Mouse (Mus musculus): ENCODE results near the gene Ttc39b. TPM values are rescaled to one million over a fixed set of nuclear protein-coding genes. Genes with fewer than 3 reads are reported as not detected.

Gene Ttc39b
- polyA plus RNA-seq, 2 experiments: 0.60 to 2.1 TPM

GRCm38 (mm10) chr4:83342268-83342970 lies 18.4 kb upstream of the Ttc39b start:
- Histone ChIP-seq H3K9me3 (ENCODE audit: control insufficient read depth, low read length) (no peaks in the 10 kb centered on the region), H3K9ac (replicated peaks) (no peak overlapping the region), H3K36me3 (replicated peaks; ENCODE audit: control insufficient read depth, insufficient read depth, low read depth) (no peaks in the 10 kb centered on the region), H3K4me2 (ENCODE audit: low read depth) (no peak overlapping the region), H3K4me3 (ENCODE audit: insufficient read depth in 1 of 2, low read depth in 2 of 2, low read length in 2 of 2) (no peak overlapping the region), H3K27ac (no peak overlapping the region), H3K4me1 (replicated peaks; ENCODE audit: control insufficient read depth in 2 of 2, insufficient read depth in 2 of 2, low read length in 1 of 2) (no peaks in the 10 kb centered on the region), H3K27me3 (ENCODE audit: control insufficient read depth, insufficient read depth, low read length) (no peaks in the 10 kb centered on the region)
- ATAC-seq (ENCODE audit: insufficient read depth): no peak
- no peak for DNase-seq (ENCODE audit: low read depth in 3 of 3, low spot score in 3 of 3)
- no peak for TF ChIP-seq CTCF (IDR thresholded peaks at IDR 0.05; ENCODE audit: low read depth)
- TF ChIP-seq EP300 (IDR thresholded peaks at IDR 0.05; ENCODE audit: low read depth): no peak
- WGBS (ENCODE audit: insufficient replicate concordance): 35% methylated on average over 14 of the region's 14 CpGs

DNA sequence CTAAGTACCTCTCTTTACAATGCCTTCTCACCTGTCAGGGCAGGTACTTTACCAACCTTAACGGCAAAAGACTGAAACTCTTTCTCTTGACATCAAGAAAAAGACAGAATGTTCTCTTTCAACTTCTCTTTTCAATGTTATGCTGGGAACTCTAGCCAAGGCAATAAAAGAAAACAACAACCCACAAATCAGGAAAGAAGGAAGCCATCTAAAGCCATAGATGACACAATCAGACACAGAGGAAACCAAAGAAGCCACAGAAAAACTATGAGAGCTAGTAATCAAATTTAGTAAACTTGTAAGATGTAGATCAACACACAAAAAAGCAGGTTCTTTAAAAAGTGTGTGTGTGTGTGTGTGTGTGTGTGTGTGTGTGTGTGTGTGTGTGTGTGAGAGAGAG lies 15.3 kb upstream of the Ttc39b start:
- Histone ChIP-seq H3K9ac (replicated peaks) (no peak overlapping the region), H3K4me1 (replicated peaks; ENCODE audit: control insufficient read depth in 2 of 2, insufficient read depth in 2 of 2, low read length in 1 of 2) (no peaks in the 10 kb centered on the region), H3K27me3 (ENCODE audit: control insufficient read depth, insufficient read depth, low read length) (no peaks in the 10 kb centered on the region), H3K27ac (no peak overlapping the region), H3K4me2 (ENCODE audit: low read depth) (no peak overlapping the region), H3K4me3 (ENCODE audit: insufficient read depth in 1 of 2, low read depth in 2 of 2, low read length in 2 of 2) (no peak overlapping the region), H3K9me3 (ENCODE audit: control insufficient read depth, low read length) (no peaks in the 10 kb centered on the region), H3K36me3 (replicated peaks; ENCODE audit: control insufficient read depth, insufficient read depth, low read depth) (no peaks in the 10 kb centered on the region)
- no peak for DNase-seq (ENCODE audit: low read depth in 3 of 3, low spot score in 3 of 3)
- no peak for TF ChIP-seq CTCF (IDR thresholded peaks at IDR 0.05; ENCODE audit: low read depth)
- no peak for TF ChIP-seq EP300 (IDR thresholded peaks at IDR 0.05; ENCODE audit: low read depth)
- 56% methylated on average over 1 of the region's 1 CpGs for WGBS (ENCODE audit: insufficient replicate concordance)
- ATAC-seq (ENCODE audit: insufficient read depth): no peak

DNA sequence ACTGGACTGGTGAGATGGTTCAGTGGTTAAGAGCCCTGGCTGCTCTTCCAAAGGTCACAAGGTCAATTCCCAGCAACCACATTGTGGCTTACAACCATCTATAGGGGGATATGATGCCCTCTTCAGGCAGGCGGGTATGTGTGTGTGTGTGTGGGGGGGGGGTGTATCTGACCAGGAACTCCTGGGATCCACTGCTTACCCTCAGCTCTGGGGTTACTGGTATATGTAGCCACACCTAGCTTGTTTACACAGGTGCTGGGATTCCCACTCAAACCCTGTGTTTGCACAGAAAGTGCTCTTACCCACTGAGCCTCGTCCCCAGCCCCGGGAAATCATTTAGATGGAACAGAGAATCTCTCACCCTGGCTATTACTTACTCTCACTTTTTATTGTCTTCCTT lies 13.7 kb upstream of the Ttc39b start:
- TF ChIP-seq CTCF (IDR thresholded peaks at IDR 0.05; ENCODE audit: low read depth) (no peak), EP300 (IDR thresholded peaks at IDR 0.05; ENCODE audit: low read depth) (no peak)
- 62% methylated on average over 3 of the region's 3 CpGs for WGBS (ENCODE audit: insufficient replicate concordance)
- DNase-seq (ENCODE audit: low read depth in 3 of 3, low spot score in 3 of 3) (no peak), ATAC-seq (ENCODE audit: insufficient read depth) (no peak)
- Histone ChIP-seq H3K36me3 (replicated peaks; ENCODE audit: control insufficient read depth, insufficient read depth, low read depth) (no peaks in the 10 kb centered on the region), H3K4me3 (ENCODE audit: insufficient read depth in 1 of 2, low read depth in 2 of 2, low read length in 2 of 2) (no peak overlapping the region), H3K9me3 (ENCODE audit: control insufficient read depth, low read length) (no peaks in the 10 kb centered on the region), H3K4me1 (replicated peaks; ENCODE audit: control insufficient read depth in 2 of 2, insufficient read depth in 2 of 2, low read length in 1 of 2) (no peaks in the 10 kb centered on the region), H3K27ac (no peak overlapping the region), H3K4me2 (ENCODE audit: low read depth) (no peak overlapping the region), H3K9ac (replicated peaks) (no peak overlapping the region), H3K27me3 (ENCODE audit: control insufficient read depth, insufficient read depth, low read length) (no peaks in the 10 kb centered on the region)

DNA sequence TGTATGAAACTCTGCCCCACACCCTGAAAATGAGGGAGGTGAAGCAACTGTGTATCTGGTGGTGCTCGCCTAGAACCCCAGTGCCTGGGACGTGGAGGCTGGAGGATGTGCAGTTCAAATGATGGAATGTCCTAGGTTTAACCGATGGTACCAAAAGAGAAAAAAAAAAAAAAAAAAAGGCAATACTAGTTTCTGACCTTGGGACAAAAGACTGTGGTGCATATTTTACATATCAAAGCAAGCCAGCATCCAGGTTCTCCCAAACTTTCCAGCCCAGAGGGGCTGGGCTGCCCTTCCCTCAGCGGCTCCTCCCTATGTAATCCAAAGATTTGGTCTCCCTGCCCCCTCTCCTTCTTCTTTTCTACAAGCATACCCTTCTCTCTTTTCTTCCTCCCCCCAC lies 6.3 kb upstream of the Ttc39b start:
- ATAC-seq (ENCODE audit: insufficient read depth) (no peak), DNase-seq (ENCODE audit: low read depth in 3 of 3, low spot score in 3 of 3) (no peak)
- H3K9me3 ChIP-seq (ENCODE audit: control insufficient read depth, low read length): no peaks in the 10 kb centered on the region
- H3K36me3 ChIP-seq (replicated peaks; ENCODE audit: control insufficient read depth, insufficient read depth, low read depth): no peaks in the 10 kb centered on the region
- H3K4me3 ChIP-seq (ENCODE audit: insufficient read depth in 1 of 2, low read depth in 2 of 2, low read length in 2 of 2): no peak overlapping the region
- TF ChIP-seq EP300 (IDR thresholded peaks at IDR 0.05; ENCODE audit: low read depth): no peak
- no peak for TF ChIP-seq CTCF (IDR thresholded peaks at IDR 0.05; ENCODE audit: low read depth)
- no peaks in the 10 kb centered on the region for H3K4me1 ChIP-seq (replicated peaks; ENCODE audit: control insufficient read depth in 2 of 2, insufficient read depth in 2 of 2, low read length in 1 of 2)
- no peak overlapping the region for H3K27ac ChIP-seq
- 60% methylated on average over 4 of the region's 4 CpGs for WGBS (ENCODE audit: insufficient replicate concordance)
- no peak overlapping the region for H3K4me2 ChIP-seq (ENCODE audit: low read depth)
- H3K27me3 ChIP-seq (ENCODE audit: control insufficient read depth, insufficient read depth, low read length): no peaks in the 10 kb centered on the region; the same call in 1 of the 2 replicates
- H3K9ac ChIP-seq (replicated peaks): no peak overlapping the region

GRCm38 (mm10) chr4:83329615-83330014 lies 5.6 kb upstream of the Ttc39b start:
- Histone ChIP-seq H3K4me1 (replicated peaks; ENCODE audit: control insufficient read depth in 2 of 2, insufficient read depth in 2 of 2, low read length in 1 of 2) (peaks cover 0 to under 1% of the 10 kb centered on the region in 2 experiments; a peak in 2 of 4 replicates), H3K27me3 (ENCODE audit: control insufficient read depth, insufficient read depth, low read length) (peaks cover 2% of the 10 kb centered on the region), H3K9ac (replicated peaks) (no peak overlapping the region), H3K36me3 (replicated peaks; ENCODE audit: control insufficient read depth, insufficient read depth, low read depth) (no peaks in the 10 kb centered on the region), H3K9me3 (ENCODE audit: control insufficient read depth, low read length) (no peaks in the 10 kb centered on the region), H3K27ac (no peak overlapping the region), H3K4me3 (ENCODE audit: insufficient read depth in 1 of 2, low read depth in 2 of 2, low read length in 2 of 2) (no peak overlapping the region), H3K4me2 (ENCODE audit: low read depth) (no peak overlapping the region)
- ATAC-seq (ENCODE audit: insufficient read depth): no peak
- 21% methylated on average over 4 of the region's 4 CpGs for WGBS (ENCODE audit: insufficient replicate concordance)
- TF ChIP-seq CTCF (IDR thresholded peaks at IDR 0.05; ENCODE audit: low read depth) (no peak), EP300 (IDR thresholded peaks at IDR 0.05; ENCODE audit: low read depth) (no peak)
- no peak for DNase-seq (ENCODE audit: low read depth in 3 of 3, low spot score in 3 of 3)

All from liver, embryonic 14.5 days (tissue).